Mouse (Mus musculus) G1E (cell line): ENCODE data around the gene Lmf2. TPM values are rescaled to one million over a fixed set of nuclear protein-coding genes. Genes with fewer than 3 reads are reported as not detected.

Experiments
- ATAC-seq: 2 replicates; pipeline ENCODE4 v1.8.0; 2016; ENCODE audit warnings: mild to moderate bottlenecking; ENCODE audit not compliant: insufficient number of reproducible peaks, poor library complexity, low FRiP score, severe bottlenecking; ENCODE audit errors: extremely low read depth
- DNase-seq: peaks from one replicate; pipeline ENCODE4 v3.0.0; 2012; ENCODE audit warnings: low spot score
- H3K27me3 ChIP-seq: 2 replicates; pipeline ENCODE4 v1.6.1; 2012; ENCODE audit warnings: mild to moderate bottlenecking, low read length, inconsistent platforms; ENCODE audit not compliant: insufficient read depth
- H3K36me3 ChIP-seq: replicated peaks from 2 replicates; pipeline ENCODE3; 2012; ENCODE audit warnings: mild to moderate bottlenecking, inconsistent platforms
- H3K4me1 ChIP-seq: 2 replicates; pipeline ENCODE4 v1.6.1; 2012; ENCODE audit warnings: low read depth, low read length, inconsistent platforms, mixed read lengths; ENCODE audit not compliant: insufficient read depth
- H3K4me3 ChIP-seq: 2 replicates; pipeline ENCODE4 v1.5.1; 2012; ENCODE audit warnings: low read depth, mild to moderate bottlenecking, inconsistent platforms, low read length, moderate library complexity, mixed read lengths
- H3K9me3 ChIP-seq: replicated peaks from 2 replicates; pipeline ENCODE4 v1.6.1; 2012; ENCODE audit warnings: inconsistent platforms
- CTCF ChIP-seq: IDR thresholded peaks from 2 replicates; pipeline ENCODE4 v1.5.1; 2012; ENCODE audit warnings: low read depth, low read length, inconsistent platforms, mixed read lengths
- GATA1 ChIP-seq: IDR thresholded peaks from 2 replicates; pipeline ENCODE4 v1.6.1; 2012; ENCODE audit warnings: borderline replicate concordance, low read length, inconsistent platforms, mixed read lengths
- GATA2 ChIP-seq: IDR thresholded peaks from 2 replicates; pipeline ENCODE4 v1.6.1; 2012; ENCODE audit warnings: low read depth, low read length, inconsistent platforms, borderline replicate concordance
- POLR2AphosphoS5 ChIP-seq: IDR thresholded peaks from 2 replicates; pipeline ENCODE4 v1.6.1; 2012; ENCODE audit warnings: low read depth, low read length, inconsistent platforms; ENCODE audit not compliant: insufficient replicate concordance
- TAL1 ChIP-seq: conservative IDR thresholded peaks from 2 replicates; pipeline ENCODE4 v1.6.1; 2012; ENCODE audit warnings: low read depth, low read length, inconsistent platforms, mixed read lengths
- polyA plus RNA-seq: library from polyadenylated mRNA; stranded (reverse); fragments of >175 nt; gene quantifications from 2 replicates; pipeline ENCODE4 v1.2.3, GENCODE M21; 2012
- total RNA-seq, 2 experiments: library from RNA; stranded (forward) in 1 of 2; stranded (reverse) in 1 of 2; fragments of 200-1000 nt in 1 of 2; fragments of >200 nt in 1 of 2; fragmentation: Nextera tagmentation in 1 of 2; gene quantifications; 2 replicates each; pipeline ENCODE4 v1.2.3; 2014 to 2017

Lmf2 gene
- total and polyA plus RNA-seq, 3 experiments: 13.7 to 125 (median 42.7) TPM

GRCm38 (mm10) chr15:89377938-89378828, 22.7 kb upstream of the Lmf2 start:
- peaks cover 16% of the 10 kb centered on the region for H3K4me1 ChIP-seq
- ATAC-seq (no peak), DNase-seq (no peak)
- TF ChIP-seq TAL1 (no peak), POLR2AphosphoS5 (no peak), CTCF (no peak), GATA2 (no peak), GATA1 (no peak)
- peaks cover 10% of the 10 kb centered on the region for H3K36me3 ChIP-seq
- peaks cover 20% of the 10 kb centered on the region for H3K9me3 ChIP-seq
- H3K27me3 ChIP-seq: peaks cover 11% of the 10 kb centered on the region; the same call in 1 of the 2 replicates
- no peak overlapping the region; the same call in 1 of the 2 replicates for H3K4me3 ChIP-seq

DNA sequence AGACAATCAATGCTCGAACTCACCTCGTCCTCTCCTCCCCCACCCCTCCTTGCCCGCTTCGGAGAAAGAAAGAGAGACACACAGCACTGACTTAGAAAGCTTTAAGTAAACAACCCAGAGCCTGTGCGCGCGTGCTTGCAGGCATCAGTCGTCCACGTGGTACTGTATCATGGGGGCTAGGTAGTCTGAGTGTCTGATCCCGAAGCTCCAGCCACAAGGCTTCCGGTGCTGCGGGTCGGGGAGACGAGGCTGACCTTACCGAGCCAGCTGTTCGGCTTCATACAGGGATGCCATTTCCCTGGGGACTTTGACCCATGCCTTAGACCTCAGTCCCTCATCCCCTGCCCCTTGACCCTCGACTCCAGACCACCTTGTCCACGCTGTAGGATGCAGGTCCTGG, 21.9 kb upstream of the Lmf2 start:
- DNase-seq: no peak
- Histone ChIP-seq H3K36me3 (peaks cover 19% of the 10 kb centered on the region), H3K9me3 (peaks cover 20% of the 10 kb centered on the region), H3K27me3 (peaks cover 8% of the 10 kb centered on the region; the same call in 1 of the 2 replicates), H3K4me1 (peaks cover 25% of the 10 kb centered on the region), H3K4me3 (no peak overlapping the region)
- no peak for TF ChIP-seq CTCF
- no peak for TF ChIP-seq POLR2AphosphoS5
- TF ChIP-seq GATA2: no peak
- TF ChIP-seq GATA1: no peak
- no peak for TF ChIP-seq TAL1
- ATAC-seq: no peak

DNA sequence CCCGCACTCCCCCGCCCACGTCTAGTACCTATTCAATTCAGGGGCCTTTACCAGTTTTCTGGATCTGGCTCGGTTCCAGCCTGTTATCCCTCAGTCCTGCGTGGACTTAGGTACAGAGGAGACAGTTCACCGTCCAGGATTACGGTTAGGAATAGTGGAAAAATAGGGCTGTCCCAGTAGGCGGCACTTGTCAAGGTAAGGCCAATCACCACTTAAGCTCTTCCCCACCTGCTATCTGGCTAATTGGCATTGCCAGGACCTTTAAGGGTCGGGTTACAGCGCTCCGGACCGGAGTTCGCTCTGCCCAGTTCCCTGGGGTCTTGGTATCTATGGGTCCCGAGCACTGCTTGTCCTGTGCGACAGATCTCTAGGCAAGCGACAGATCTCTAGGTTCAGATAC, 21.5 kb upstream of the Lmf2 start, which contains the start of gene Tymp:
Gene Tymp, minus strand, starts transcription at position 83 of the 400 bp plus-strand sequence.
- H3K4me3 ChIP-seq: no peak within 1 kb of the TSS
- H3K4me1 ChIP-seq: peaks cover 29% of the 10 kb centered on the region

DNA sequence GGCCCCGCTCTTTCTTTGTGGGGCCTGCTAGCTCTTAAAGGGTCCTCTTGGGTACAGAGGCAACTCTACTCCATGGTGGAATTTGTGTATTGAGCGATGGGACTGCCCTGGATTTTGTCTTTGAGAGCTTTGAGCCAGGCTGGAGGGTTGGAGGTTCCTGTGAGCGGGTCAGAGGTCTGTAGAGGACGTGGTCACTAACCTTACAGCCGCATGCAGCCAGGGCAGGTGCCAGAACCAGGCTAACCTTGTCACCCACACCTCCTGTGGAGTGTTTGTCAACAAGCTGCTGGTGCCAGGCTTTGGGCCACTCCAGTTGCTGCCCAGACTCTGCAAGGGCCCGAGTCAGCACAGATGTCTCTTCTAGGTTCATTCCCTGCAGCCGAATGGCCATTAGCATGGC, 20.6 kb upstream of the Lmf2 start:
- DNase-seq (no peak), ATAC-seq (no peak)
- Histone ChIP-seq H3K4me1 (peaks cover 38% of the 10 kb centered on the region), H3K36me3 (peaks cover 32% of the 10 kb centered on the region), H3K27me3 (peaks cover 8% of the 10 kb centered on the region; the same call in 1 of the 2 replicates), H3K4me3 (no peak overlapping the region), H3K9me3 (peaks cover 20% of the 10 kb centered on the region)
- TF ChIP-seq POLR2AphosphoS5: no peak
- TF ChIP-seq TAL1: no peak
- TF ChIP-seq GATA1: no peak

More for the DNA sequence above, 21.5 kb upstream of the Lmf2 start, which contains the start of gene Tymp:
- DNase-seq (no peak), ATAC-seq (no peak)
- TF ChIP-seq GATA2: no peak
- TF ChIP-seq CTCF: no peak
- no peak for TF ChIP-seq POLR2AphosphoS5
- no peak for TF ChIP-seq TAL1
- no peak for TF ChIP-seq GATA1
- Histone ChIP-seq H3K27me3 (peaks cover 8% of the 10 kb centered on the region; the same call in 1 of the 2 replicates), H3K9me3 (peaks cover 20% of the 10 kb centered on the region), H3K36me3 (peaks cover 23% of the 10 kb centered on the region)

DNA sequence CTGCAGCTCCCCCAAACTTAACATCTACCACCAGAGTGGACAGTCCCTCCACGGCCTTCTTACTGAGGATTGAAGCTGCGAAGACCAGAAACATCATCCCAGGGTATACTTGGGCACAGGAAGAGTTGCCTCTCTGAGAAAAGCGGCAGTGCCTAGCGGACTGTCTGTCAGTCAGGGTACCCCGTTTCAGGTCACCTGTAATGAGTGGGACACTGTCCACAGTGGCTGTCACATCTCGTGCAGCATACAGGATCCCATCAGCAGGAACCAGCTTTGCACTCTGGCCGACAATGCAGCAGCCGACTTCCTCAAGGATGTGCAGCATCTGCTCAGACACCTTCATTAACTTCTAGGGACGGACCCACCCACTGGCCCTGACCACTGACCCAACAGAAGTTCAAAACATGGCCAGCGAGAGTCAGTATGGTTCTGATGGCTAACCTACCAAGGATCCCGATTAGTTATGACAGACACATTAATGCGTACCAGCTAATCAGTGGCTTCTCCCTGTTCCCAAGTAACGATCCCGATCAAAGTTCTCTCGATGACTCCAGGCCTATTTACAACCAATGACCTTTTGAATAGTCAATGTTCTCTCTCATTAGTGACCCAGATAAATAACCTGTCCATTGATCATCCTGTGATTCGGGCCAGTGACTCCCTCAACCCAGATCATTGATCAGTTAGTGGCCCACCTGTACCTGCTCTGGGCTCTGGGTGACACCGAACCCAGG, 19.5 kb upstream of the Lmf2 start:
- TF ChIP-seq TAL1 (no peak), GATA1 (no peak), POLR2AphosphoS5 (no peak), GATA2 (no peak), CTCF (no peak)
- ATAC-seq: no peak
- Histone ChIP-seq H3K4me3 (peak overlapping the region; percentile 86; the same call in 1 of the 2 replicates), H3K4me1 (peaks cover 49% of the 10 kb centered on the region), H3K27me3 (peaks cover 8% of the 10 kb centered on the region; the same call in 1 of the 2 replicates), H3K9me3 (peaks cover 20% of the 10 kb centered on the region), H3K36me3 (peaks cover 43% of the 10 kb centered on the region)
- no peak for DNase-seq

- peaks cover 55% of the 10 kb centered on the region for H3K4me1 ChIP-seq
Observed at GRCm38 (mm10) chr15:89374340-89374739, 18.9 kb upstream of the Lmf2 start.

More at GRCm38 (mm10) chr15:89374340-89374739, 18.9 kb upstream of the Lmf2 start:
- H3K9me3 ChIP-seq: peaks cover 20% of the 10 kb centered on the region
- ATAC-seq (no peak), DNase-seq (no peak)
- H3K27me3 ChIP-seq: peaks cover 6% of the 10 kb centered on the region; the same call in 1 of the 2 replicates
- peak overlapping the region; percentile 86 for H3K4me3 ChIP-seq
- H3K36me3 ChIP-seq: peaks cover 49% of the 10 kb centered on the region
- no peak for TF ChIP-seq GATA1
- TF ChIP-seq CTCF: no peak
- no peak for TF ChIP-seq TAL1
- TF ChIP-seq POLR2AphosphoS5: no peak
- TF ChIP-seq GATA2: no peak
